Mouse (Mus musculus) B cell, adult 2 months (primary cell): ENCODE measurements around the gene Jade2.

ENCODE experiments used
- DNase-seq, 2 experiments: peaks; one replicate each; pipeline ENCODE4 v3.0.0; 2022

Jade2 gene

GRCm38 (mm10) chr11:51857081-51857671, at the start of gene Jade2:
TSS of gene Jade2 (minus strand) at chr11:51857653.
- peak; percentile 61 to 67 for DNase-seq

DNA sequence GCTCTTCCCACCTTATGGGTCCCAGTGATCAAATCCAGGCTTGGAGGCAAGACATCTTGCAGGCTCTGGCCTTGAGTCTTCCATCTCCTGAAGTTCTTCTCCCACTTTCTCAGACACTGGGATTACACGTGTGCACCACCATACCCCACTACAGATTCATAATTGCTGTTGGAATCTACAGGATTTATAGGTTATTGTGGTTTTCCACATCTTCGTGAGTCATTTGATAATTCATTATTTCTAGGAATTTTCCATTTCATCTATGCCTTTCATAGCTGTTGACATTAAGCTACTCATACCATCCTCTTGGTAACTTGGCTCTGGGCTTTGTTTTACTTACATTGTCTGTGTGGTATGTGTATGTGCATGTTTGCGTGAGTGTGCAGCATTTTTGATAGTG, 46.8 kb upstream of the Jade2 start:
- no peak for DNase-seq

- no peak for DNase-seq
These were observed 42.2 kb upstream of the Jade2 start for GRCm38 (mm10) chr11:51899691-51900090.

DNA sequence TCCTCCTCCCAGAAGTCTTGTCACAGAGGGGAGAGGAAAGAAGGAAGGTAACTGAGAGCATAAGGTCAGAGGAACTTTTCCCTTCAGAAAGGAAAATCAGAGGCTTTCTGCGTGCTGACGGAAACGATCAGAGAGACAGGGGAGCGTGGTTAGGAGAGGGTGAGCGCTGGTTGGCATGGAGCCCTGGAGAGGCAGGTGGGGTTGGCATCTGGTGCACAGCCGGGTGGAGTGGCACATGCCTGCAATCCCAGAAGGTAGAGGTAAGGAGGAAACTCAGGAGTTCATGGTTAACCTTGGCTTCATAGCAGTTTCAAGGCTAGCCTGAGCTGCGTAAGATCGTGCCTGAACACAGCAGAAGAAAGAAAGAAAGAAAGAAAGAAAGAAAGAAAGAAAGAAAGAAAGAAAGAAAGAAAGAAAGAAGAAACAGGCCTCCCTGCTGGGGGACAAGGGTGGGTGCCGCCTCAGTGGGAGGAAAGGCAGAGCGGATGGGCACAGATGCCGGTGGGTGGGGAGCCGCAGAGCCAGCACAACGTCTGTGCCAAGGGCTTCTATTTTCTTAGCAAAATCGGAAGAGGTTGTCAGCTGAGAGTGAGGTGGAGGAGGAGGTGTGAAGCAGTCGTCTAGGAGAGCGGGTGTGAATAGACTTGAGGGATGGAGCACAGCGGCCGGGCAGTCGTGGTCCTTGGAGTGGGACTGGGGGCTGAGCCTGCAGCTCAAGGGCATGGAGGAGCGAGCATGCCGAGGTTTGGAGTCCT, 41.0 kb upstream of the Jade2 start:
- DNase-seq: no peak

DNA sequence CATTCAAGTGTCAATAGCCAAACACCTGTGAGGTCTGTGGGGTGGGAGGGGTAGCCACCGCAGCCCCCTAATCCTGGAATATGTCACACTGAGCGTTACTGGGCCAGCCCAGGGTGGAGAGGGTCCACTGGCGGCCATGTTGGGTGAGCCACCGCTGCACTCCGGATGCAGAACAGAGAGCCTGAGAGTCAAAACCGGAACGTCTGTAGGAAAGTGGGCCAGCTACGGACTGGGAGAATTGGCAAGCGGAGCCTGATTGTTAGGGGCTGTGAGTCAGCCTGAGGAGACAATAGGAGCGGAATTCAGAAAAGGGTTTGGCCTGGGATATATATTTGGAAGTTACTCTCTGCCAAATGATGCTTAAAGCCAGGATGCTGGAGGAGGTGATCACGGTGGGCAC, 39.9 kb upstream of the Jade2 start:
- no peak for DNase-seq

DNA sequence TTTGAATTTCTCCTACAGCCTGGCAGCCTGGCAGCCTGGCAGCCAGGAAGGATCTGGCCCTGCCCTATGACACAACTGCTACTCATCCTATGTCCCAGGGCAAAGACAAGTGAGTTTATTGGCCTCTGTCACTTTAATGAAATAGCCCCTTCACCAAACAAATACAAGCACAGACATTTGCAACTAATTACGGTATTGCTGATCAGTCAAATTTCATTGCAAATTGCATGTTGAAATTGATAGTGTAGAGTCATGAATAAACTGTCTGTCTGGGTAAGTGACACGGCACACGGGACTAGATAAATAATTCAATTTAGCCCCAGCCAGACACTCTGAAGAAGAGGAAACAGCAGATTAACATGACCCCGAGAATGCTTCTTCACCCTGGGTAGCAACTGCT, 38.6 kb upstream of the Jade2 start:
- DNase-seq: no peak

GRCm38 (mm10) chr11:51885681-51886080, 28.2 kb upstream of the Jade2 start:
- no peak for DNase-seq

DNA sequence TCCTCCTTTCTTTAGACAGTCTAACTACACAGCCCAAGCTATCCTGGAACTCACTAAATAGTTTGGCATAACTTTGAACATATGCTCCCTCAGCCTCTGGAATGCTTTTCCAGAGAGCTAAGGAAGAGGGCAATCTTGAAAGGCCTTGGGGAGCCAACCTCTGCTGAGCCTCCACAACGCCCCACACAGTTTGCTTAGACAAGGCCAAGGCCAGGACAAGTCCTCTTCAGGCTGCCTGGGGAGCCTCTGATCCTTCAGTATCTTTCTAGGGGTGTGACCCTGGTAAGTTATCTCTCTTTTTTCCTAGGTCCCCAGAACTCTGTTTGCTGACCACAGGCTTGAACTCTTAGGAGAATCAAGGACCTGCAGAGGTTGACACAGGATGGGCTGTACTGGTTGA, 26.6 kb upstream of the Jade2 start:
- no peak for DNase-seq

DNA sequence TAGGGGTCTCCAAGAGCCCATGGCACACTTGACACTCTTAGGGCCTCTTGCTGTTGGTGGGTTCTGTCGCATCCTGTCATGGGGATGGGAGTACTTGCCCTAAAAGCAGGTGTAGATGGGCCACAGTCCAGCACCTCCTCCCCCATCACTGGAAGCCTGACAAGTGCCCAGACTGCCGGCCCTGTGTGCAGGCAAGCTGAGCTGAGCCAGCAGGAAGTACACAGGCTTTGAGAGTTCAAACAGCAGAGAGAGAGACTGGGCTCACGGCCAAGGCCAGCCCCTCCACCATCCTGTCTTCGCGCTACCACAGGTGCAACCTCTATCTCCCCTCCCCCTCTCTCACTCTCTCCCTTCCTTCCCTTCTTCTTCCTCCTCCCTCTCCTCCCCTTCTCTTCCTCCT, 26.2 kb upstream of the Jade2 start:
- DNase-seq: peak; percentile 35 to 41

DNA sequence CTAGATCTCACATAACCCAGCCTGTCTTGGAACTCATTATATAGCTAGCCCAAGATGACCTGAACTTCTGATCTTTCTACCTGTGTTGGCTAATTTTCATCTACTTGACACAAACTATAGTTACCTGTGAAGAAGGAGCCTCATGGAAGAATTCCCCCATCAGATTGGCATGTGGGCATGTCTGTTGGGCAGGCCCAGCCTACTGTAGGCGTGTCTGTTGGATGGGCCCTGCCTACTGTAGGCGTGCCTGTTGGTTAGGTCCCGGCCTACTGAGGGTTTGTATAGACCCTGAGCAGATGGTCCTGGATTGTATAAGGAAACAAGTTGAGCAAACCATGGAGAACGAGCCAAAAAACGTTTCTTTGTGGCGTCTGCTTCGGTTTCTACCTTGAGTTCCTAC, 24.3 kb upstream of the Jade2 start:
- DNase-seq: no peak

DNA sequence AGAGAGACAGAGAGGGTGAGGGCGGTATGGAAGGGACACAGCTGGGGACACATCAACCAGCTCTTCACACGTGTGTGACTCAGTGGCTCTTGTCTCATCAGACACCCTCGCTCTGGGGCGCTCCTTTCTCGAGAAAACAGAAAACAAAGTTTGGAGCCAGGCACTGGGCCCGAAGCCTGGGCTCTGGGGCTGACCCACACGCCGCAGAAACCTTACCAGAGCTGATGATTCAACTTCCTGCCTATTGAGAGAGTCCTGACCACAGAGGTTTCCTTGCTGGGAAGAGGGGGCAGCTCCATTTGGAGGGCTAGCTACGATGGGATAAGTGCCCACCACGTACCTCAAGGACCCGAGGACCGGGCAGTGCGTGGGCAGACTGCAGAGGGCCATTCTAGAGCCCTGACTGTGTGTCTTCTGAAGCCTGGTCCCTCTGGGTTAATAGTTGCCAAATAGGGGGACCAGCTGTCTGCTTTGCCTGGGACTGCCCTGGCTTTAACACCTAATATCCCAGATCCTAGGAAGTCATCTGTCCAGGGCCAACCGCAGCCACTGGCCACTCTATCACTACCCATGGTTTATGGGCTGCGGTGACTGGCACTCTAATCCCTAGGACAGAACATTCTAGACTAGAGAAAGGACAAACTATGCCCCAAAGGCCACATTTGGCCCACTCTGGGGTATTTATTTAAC, 23.7 kb upstream of the Jade2 start:
- DNase-seq: no peak

- DNase-seq: no peak
These were observed 19.5 kb upstream of the Jade2 start for GRCm38 (mm10) chr11:51876943-51877344.

DNA sequence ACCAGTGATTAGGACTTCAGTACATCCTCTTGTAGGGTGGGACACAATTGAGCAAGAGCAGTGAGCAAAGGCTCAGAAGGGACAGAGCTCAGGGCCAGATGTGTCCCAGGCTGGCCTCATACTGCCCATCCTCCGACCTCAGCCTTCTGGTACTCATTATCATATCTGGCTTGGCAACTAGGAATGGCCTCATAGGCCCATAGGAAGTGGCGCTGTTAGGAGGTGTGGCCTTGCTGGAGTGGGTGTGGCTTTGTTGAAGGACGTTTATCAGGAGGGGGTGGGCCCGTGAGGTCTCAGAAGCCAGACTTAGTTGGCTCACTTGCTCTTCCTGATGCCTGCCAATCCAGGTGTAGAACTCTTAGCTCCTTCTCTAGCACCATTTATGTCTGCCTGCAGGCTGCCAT, 18.3 kb upstream of the Jade2 start:
- no peak for DNase-seq

- no peak for DNase-seq
These were observed 17.6 kb upstream of the Jade2 start for GRCm38 (mm10) chr11:51875086-51875485.

- no peak for DNase-seq
These were observed 17.0 kb upstream of the Jade2 start for GRCm38 (mm10) chr11:51874266-51875036.

- no peak for DNase-seq
These were observed 15.7 kb upstream of the Jade2 start for GRCm38 (mm10) chr11:51873141-51873540.

DNA sequence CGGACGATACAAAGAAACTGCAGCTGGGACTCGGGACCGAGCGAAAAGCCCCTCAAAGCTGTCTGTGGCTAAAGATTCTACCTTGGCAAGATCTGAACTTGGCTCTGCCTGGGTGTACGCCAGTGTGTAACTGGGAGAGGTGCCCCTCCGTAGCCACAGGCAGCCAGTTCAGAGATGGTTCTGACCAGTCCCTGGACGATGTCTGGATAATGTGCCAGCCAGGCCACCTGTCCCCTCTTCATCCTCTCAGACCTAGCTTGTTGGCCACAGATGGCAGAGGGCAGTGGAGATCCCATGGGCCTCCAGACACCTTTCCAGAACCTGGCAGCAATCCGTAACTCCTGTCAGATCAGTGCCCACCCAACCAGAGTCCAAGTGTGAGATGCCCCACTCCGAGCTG, 9.8 kb upstream of the Jade2 start:
- no peak for DNase-seq

DNA sequence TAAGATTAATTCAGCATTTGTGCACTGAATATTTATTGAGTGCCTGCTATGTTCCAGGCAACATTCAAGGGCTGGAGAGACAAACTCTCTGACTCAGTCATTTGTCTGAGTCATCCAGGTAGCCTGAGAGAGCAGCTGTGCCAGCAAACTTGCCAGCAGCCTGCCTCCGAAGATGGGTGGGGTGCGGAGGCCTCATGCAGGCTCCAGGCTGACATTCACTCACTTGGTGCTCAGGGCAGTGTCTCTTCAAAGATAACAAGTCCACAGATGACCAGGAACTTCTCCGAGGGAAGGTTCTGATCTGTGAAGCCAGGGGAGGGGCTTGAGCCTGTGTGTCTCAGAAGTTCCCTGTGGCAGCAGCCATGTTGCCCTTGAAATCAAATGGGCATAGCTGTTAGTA, 8.6 kb upstream of the Jade2 start:
- DNase-seq: no peak

GRCm38 (mm10) chr11:51860666-51861065, 3.2 kb upstream of the Jade2 start:
- no peak for DNase-seq

- no peak for DNase-seq
These were observed 2.1 kb upstream of the Jade2 start for GRCm38 (mm10) chr11:51859561-51859960.

DNA sequence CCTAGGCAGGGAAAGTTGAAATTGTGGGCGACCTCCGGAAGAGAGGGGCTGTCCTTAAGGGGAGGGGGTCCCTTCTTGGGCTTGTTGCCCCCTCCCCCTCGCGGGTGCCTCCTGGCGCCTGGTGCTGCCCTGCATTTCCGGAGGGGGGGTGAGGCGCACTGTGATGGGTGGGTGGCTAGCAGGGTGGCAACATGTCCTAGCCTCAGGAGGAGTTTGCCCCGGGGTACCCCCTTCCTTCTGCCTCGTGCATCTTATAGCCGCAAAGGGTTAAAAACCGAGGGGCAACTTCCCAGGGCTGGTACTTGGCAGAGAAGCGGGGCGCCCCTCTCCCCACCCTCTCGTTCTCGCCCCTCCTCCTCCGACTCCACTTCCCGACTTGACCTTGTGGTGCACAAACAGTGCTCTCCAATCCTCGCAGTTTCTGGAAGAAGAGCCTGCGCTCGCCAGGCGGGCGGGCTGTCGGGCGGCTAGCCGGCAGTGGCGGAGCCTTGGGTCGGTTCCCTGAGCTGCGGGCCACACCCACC, 1.1 kb upstream of the Jade2 start:
- peak; percentile 74 to 77 for DNase-seq

DNA sequence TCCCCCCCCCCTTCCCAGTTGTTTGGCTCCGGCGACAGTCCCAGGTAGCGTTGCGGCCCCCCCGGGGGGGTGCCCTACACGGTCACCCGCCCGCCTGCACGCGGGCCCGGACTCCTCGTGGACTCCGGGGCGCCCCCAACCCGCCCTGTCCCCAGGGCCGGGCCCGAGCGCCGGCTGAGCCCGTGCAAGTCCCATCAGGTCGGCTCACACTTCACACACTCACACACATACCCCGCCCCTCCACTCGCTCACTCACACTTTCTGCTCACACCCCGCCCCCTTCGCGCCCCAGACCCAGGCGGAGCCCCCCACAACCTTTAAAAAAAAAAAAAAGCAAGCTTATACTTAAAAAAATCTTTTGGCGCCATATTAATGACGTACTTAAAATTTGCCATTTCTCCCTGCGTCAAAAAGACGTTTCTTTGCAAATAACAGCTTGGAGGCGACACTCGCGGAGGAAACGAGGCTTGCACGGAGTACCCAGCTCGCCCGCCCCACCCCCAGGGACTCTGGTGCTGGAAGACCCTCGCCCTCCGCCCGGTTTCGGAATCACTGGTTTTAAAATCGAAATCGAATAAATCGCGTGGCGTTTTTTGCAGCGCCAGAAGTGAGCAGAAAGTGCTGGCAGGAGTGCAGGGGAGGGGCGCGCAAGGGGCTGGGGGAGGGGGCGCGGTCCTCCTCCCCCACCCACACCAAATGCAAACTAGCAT, 520 bp upstream of the Jade2 start:
- DNase-seq: peak; percentile 86 to 88
